Mouse (Mus musculus) spleen, postnatal 14 days (tissue): ENCODE data around the gene Gm14418.
"Not testable (repeated sequence)": the region's sequence is repeated elsewhere in the genome, so short reads cannot be mapped to it uniquely, and the experiment has no call there.

Experiments used
- DNase-seq, 2 experiments: peaks; one replicate each; pipeline ENCODE4 v3.0.0; 2021 to 2022; ENCODE audit warnings: low spot score in 2 of 2

Gm14418 gene

GRCm38 (mm10) chr2:177398096-177398495, at the start of gene Gm14418:
TSS of gene Gm14418 (minus strand) at chr2:177398320.
- DNase-seq = not testable (repeated sequence)
